Mouse (Mus musculus): ENCODE data around the gene Pde6c.

Gene Pde6c

GRCm38 (mm10) chr19:38132481-38132880 is at the start of gene Pde6c:
Gene Pde6c, plus strand, starts transcription at chr19:38132781.
- DNase-seq = no peak

- no peak for DNase-seq
Measured at GRCm38 (mm10) chr19:38082931-38083525, 49.6 kb upstream of the Pde6c start.

- no peak for DNase-seq
Measured at GRCm38 (mm10) chr19:38085841-38086240, 46.7 kb upstream of the Pde6c start.

- DNase-seq = no peak
Measured at GRCm38 (mm10) chr19:38086948-38087551, 45.5 kb upstream of the Pde6c start.

GRCm38 (mm10) chr19:38089358-38089757 is 43.2 kb upstream of the Pde6c start:
- DNase-seq = no peak

GRCm38 (mm10) chr19:38091512-38091985 is 41.0 kb upstream of the Pde6c start:
- DNase-seq = no peak

- DNase-seq = no peak
Measured at GRCm38 (mm10) chr19:38096231-38096630, 36.4 kb upstream of the Pde6c start.

GRCm38 (mm10) chr19:38096858-38097758 is 35.5 kb upstream of the Pde6c start, which contains the start of gene Ffar4:
Gene Ffar4, plus strand, starts transcription at chr19:38097071.
- no peak for DNase-seq

- no peak for DNase-seq
Measured at GRCm38 (mm10) chr19:38107871-38108270, 24.7 kb upstream of the Pde6c start.

- no peak for DNase-seq
Measured at GRCm38 (mm10) chr19:38109506-38110242, 22.9 kb upstream of the Pde6c start.

- DNase-seq = no peak
Measured at GRCm38 (mm10) chr19:38111056-38111455, 21.5 kb upstream of the Pde6c start.

- no peak for DNase-seq
Measured at GRCm38 (mm10) chr19:38112575-38112974, 20.0 kb upstream of the Pde6c start.

GRCm38 (mm10) chr19:38114834-38115491 is 17.6 kb upstream of the Pde6c start:
- no peak for DNase-seq

- no peak for DNase-seq
Measured at GRCm38 (mm10) chr19:38120123-38120760, 12.3 kb upstream of the Pde6c start.

GRCm38 (mm10) chr19:38123921-38124320 is 8.7 kb upstream of the Pde6c start:
- DNase-seq = no peak

- DNase-seq = no peak
Measured at GRCm38 (mm10) chr19:38124401-38125218, 8.0 kb upstream of the Pde6c start.

- no peak for DNase-seq
Measured at GRCm38 (mm10) chr19:38125219-38125610, 7.4 kb upstream of the Pde6c start, which contains the start of gene Rbp4. Gene Rbp4, minus strand, starts transcription at chr19:38125281.

GRCm38 (mm10) chr19:38126656-38127055 is 5.9 kb upstream of the Pde6c start:
- no peak for DNase-seq

- no peak for DNase-seq
Measured at GRCm38 (mm10) chr19:38133986-38134385, 1.4 kb downstream of the Pde6c start.

- DNase-seq = no peak
Measured at GRCm38 (mm10) chr19:38134806-38135205, 2.2 kb downstream of the Pde6c start.

Measured in cerebellum, adult 9-10 months (tissue).